Mouse (Mus musculus): ENCODE measurements around the gene Exoc6b. TPM values are rescaled to one million over a fixed set of nuclear protein-coding genes. Genes with fewer than 3 reads are reported as not detected.

Exoc6b gene
- polyA plus RNA-seq, 1 experiment from 2014 or later, result 41.6 TPM

DNA sequence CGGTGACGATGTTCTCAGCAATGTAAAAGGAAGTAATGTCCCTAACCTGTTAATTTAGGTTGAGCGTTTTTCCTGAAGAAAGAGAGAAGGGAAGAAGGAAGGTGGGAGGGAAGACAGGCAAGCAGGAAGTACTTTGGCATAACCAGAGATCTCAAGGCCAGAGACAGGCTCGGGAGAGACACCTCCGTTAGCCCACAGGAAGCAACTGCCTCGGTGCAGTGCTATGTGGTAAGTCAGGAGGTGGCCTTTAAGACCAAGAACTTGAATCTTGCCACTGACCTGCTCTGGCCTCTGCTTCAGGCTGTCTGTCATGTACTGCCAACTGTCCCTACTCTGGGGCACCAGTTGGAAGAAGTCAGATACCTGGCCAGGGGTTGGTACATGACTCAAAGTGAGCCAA, 500.4 kb downstream of the Exoc6b start:
- WGBS, result 76% methylated on average over 6 of the region's 6 CpGs
- no peak overlapping the region for H3K9ac ChIP-seq (ENCODE audit: low read length)
- peaks cover 7% of the 10 kb centered on the region for H3K4me1 ChIP-seq (ENCODE audit: control insufficient read depth, insufficient read depth, low read length)
- no peak overlapping the region for H3K4me2 ChIP-seq (ENCODE audit: low read depth)
- H3K27me3 ChIP-seq (ENCODE audit: control insufficient read depth, insufficient read depth, low read length), result no peaks in the 10 kb centered on the region
- no peaks in the 10 kb centered on the region for H3K9me3 ChIP-seq (ENCODE audit: control insufficient read depth, low read length)
- H3K36me3 ChIP-seq (ENCODE audit: control insufficient read depth, insufficient read depth, low read length), result no peaks in the 10 kb centered on the region
- H3K27ac ChIP-seq (ENCODE audit: low read depth, low read length), result no peak overlapping the region
- H3K4me3 ChIP-seq (ENCODE audit: low read depth, low read length), result no peak overlapping the region
- DNase-seq (ENCODE audit: low spot score) (no peak), ATAC-seq (ENCODE audit: insufficient read depth, low FRiP score, low TSS enrichment) (no peak)

Other genes with a start within 250 kb of the Exoc6b start
- gene Spr, start 68.3 kb upstream of the Exoc6b start, polyA plus RNA-seq (2014; fragmentation: Nextera tagmentation; extraction: Ambion mirVana), result 46.8 and 52.4 TPM in 2 replicates
- not detected in 2 replicates for gene Emx1, start 117.9 kb upstream of the Exoc6b start, polyA plus RNA-seq (2014; fragmentation: Nextera tagmentation; extraction: Ambion mirVana)